Mouse (Mus musculus) lung, adult 2 months (tissue): ENCODE measurements at regions not wholly inside any gene's neighbourhood (a gene's known extent, or its start where the extent isn't known, plus 50 kb on each side); places are given as distances from the start of the nearest gene placed in this dataset.

Experiments
- DNase-seq: peaks from one replicate; pipeline ENCODE4 v3.0.0; 2022
- H3K4me1 ChIP-seq: fragments of 200-500 bp; 2 replicates; pipeline ENCODE4 v1.6.1; 2011; ENCODE audit warnings: low read length; ENCODE audit not compliant: control insufficient read depth, insufficient read depth
- H3K4me3 ChIP-seq: fragments of 200-500 bp; replicated peaks from 2 replicates; pipeline ENCODE3; 2011; ENCODE audit warnings: low read depth, mild to moderate bottlenecking, control low read depth, low read length; ENCODE audit errors: extremely low read depth
- CTCF ChIP-seq: fragments of 200-500 bp; IDR thresholded peaks from 2 replicates; pipeline ENCODE4 v1.5.1; 2011; ENCODE audit warnings: mild to moderate bottlenecking, low read length, control low read depth; ENCODE audit not compliant: insufficient read depth
- POLR2A ChIP-seq: fragments of 200-500 bp; IDR thresholded peaks from 2 replicates; pipeline ENCODE4 v1.6.1; 2011; ENCODE audit warnings: low read depth, mild to moderate bottlenecking, control low read depth, low read length, borderline replicate concordance; ENCODE audit errors: extremely low read depth
- WGBS: fragments of 180-500 bp; shearing (Covaris S2); methylation state at CpG from one replicate; pipeline ENCODE4 v1.1.7; 2018; 5-methylcytosine and 5-hydroxymethylcytosine counted together

DNA sequence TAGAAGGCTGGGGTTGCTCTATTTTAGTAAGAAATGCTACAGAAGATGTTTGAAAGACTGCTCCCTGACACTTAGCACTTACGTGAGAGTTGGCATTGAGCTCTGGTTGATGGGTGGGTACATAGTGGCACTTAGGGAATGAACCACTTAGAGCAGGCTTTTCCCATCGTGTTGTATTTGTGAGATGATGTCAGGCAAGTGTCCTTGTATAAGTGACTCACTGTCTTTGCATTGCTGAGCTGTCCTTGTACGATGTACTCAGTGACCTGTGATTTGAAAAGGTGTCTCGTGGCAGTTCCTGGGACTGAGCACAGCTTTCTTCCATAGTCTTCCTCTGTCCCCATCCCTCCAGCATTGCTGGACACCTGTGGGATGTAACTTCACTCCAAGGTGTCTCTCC is 165.9 kb downstream of the 1700129C05Rik start:
- TF ChIP-seq CTCF: no peak
- no peak for TF ChIP-seq POLR2A
- 69% methylated on average over 4 of the region's 4 CpGs for WGBS
- no peak for DNase-seq
- H3K4me3 ChIP-seq: no peak overlapping the region
- H3K4me1 ChIP-seq: no peaks in the 10 kb centered on the region

DNA sequence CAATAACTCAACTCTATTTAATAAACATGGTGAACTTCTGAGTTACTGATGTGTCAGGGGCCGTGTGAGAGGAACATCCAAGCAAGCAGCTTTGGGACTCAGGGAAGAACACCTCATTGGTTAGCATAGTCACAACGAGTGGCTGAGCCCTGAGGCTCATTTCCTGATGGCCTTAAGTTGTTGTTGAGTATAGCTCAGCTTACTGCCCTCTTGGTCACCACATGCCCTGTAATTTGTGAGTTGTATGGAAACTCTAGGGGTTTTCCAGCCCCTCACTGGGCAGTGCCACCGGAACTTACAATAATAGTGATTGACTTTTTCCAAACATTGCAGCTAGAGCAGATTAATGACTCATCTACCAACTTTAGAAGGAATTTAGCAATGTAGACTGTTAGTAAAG is 173.4 kb downstream of the 1700129C05Rik start:
- 46% methylated on average over 3 of the region's 3 CpGs for WGBS
- no peak for DNase-seq
- TF ChIP-seq POLR2A (no peak), CTCF (no peak)
- H3K4me3 ChIP-seq: no peak overlapping the region
- no peaks in the 10 kb centered on the region for H3K4me1 ChIP-seq

DNA sequence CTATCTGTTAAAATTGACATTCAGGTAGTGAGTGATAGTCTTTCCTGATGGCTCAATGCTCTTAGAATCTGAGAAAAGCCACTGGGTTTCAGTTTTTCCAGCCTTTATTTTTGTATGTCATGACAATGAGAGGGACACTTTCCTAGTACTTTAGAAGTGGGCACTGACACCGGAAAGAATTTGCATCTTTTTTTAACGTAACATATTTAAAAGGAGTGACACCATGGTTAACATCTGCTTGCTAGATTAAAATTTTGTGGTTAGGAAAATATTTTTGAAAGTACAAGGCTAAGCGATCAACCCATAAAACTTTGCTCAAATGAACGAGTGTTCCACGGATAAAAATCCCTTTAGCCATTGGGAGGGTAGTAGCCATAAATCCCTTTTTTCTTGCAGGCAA is 174.7 kb downstream of the 1700129C05Rik start:
- no peak overlapping the region for H3K4me3 ChIP-seq
- TF ChIP-seq CTCF: no peak
- no peak for TF ChIP-seq POLR2A
- H3K4me1 ChIP-seq: no peaks in the 10 kb centered on the region
- DNase-seq: no peak
- WGBS: 83% methylated on average over 5 of the region's 5 CpGs

DNA sequence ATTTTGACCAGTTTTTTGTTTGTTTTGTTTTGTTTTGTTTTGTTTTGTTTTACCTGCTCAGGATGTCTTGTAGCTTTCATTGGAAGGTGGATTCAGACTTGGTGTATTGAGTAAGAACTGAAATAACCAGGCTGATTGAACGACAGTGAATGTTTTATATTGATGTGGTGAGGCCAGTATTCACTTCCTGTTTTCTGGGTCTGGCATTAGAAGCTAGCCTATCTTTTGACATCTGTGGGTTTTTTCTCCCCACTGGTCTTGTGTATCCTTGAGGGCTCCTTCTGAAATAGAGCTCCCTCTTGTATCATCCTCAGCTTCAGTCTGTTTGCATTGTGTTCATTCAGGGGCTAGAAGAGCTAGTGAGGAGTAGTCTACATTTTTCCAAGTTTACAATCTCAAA is 175.5 kb downstream of the 1700129C05Rik start:
- WGBS: 58% methylated on average over 1 of the region's 1 CpGs
- H3K4me3 ChIP-seq: no peak overlapping the region
- TF ChIP-seq POLR2A (no peak), CTCF (no peak)
- H3K4me1 ChIP-seq: no peaks in the 10 kb centered on the region
- no peak for DNase-seq

DNA sequence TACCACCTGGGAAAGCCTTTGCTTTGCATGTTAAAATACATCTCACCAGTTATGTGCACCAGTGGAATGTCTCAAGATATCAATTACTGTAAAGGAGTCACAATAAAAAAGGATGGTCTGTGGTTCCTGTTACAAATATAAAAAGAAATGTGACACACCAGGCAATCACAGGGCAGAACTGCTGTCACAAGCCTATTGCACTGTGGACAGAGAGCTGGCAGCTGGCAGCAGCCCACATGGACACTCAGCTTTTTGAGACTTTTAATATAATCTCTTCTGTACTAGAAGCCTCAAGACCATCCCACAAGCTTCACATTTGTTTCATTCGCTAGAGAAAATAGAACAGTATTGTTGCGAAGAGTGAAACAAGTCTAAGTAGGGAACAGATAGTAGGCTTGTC is 197.7 kb downstream of the 1700129C05Rik start:
- TF ChIP-seq CTCF (no peak), POLR2A (no peak)
- H3K4me3 ChIP-seq: no peak overlapping the region
- no peaks in the 10 kb centered on the region for H3K4me1 ChIP-seq
- no peak for DNase-seq
- 89% methylated on average over 2 of the region's 2 CpGs for WGBS

DNA sequence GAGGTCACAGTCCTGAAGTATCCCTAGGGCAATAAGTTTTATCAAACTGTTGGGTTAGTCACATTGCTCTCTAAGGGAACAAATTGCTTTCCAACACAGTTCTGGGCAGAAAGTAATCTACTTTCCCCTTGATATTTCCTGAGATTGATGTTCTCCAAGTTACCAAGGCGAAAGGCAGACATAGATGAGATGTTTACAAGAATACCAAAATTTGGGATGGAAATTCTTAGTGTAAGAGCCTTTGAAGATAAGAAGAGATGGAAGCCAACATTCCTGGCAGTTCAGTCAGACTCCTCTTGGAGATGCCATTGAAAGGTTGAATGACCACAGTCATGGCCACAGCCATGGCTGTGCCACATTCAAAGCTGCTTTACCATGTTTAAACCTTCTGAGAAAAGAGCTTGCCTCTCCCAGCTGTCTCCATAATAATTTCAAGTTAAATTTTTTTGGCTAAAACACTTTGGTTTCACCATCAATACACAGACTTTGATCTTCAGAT is 199.4 kb downstream of the 1700129C05Rik start:
- WGBS: 68% methylated on average over 1 of the region's 1 CpGs

DNA sequence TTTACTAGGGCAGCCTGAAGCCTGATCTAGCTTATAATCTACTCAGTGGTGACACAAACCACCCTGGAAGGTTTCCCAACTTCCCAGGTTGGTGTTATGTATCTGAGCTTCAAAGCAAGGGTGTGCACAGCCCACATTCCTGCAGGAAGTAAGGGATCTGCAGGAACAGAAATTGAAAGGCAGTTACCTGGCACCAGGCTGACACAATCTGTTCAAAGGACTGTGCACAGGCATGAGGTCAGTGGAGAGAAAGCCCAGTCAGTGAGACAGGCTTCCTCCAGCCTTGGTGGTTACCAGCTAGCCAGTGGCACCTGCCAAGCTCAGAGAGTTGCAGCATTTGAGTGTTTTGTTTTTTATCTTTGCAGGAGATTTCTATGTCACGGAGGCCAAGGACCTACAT is 203.6 kb downstream of the 1700129C05Rik start:
- WGBS: 68% methylated on average over 1 of the region's 1 CpGs
- TF ChIP-seq POLR2A (no peak), CTCF (no peak)
- H3K4me3 ChIP-seq: no peak overlapping the region
- H3K4me1 ChIP-seq: no peaks in the 10 kb centered on the region
- no peak for DNase-seq

More for the DNA sequence above, 199.4 kb downstream of the 1700129C05Rik start:
- TF ChIP-seq POLR2A: no peak
- TF ChIP-seq CTCF: no peak
- Histone ChIP-seq H3K4me1 (no peaks in the 10 kb centered on the region), H3K4me3 (no peak overlapping the region)
- no peak for DNase-seq

DNA sequence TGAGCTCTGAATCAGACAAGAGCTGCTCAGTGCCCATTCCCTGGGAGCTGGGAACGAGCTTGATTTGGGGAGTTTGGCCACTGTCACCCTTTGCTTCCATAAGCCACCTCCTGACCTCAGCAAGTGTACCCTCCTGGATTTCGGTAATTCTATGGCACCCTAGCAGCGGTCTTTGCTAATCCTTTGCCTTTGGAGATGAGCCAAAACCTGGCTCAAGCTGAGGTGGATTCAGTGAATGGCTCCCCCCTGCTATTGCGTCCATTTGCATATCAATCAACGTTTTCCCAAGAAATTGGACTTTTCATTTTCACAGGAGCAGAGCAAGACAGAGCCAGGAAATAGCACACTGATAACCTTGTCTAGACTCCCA is 204.1 kb downstream of the 1700129C05Rik start:
- WGBS: 68% methylated on average over 5 of the region's 5 CpGs
- TF ChIP-seq CTCF: no peak
- no peak for TF ChIP-seq POLR2A
- H3K4me3 ChIP-seq: no peak overlapping the region
- no peak for DNase-seq
- H3K4me1 ChIP-seq: no peaks in the 10 kb centered on the region

DNA sequence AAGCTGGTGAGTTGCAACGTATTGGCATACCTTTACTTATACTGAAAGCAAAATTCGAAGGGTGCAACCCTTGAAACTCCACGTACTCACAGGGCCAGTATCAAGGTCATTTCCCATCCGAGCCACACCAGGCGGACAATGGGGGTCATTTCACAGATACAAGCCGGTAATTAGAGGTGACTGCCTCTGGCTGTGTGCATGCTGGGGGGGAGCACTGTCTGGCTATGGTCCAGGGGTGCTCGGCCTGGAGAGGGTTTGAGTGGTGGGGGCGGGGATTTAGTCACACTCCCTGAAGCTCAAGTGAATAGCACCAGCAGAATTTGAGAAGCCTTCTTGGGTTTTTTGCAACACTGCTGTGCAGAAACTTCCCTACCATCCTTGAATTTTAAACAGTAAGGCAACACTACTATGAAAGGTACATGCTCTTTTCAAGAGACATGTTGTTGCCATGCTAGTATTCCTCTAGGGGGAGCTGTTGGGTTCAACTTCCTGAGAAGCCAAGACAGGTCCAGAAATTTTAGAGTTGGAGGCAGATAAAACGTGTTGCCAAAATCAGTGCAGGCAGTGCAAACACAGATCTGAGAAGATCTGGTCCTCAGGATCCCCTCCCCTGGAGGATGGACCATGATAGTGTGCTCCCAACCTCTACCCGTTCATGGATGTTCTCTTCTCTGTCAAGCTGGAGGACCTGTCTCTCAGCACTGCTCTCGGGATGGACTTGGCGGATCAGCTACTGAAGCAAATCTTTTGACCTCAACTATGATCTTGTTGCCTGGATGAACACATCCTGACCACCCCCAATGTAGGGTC is 204.7 kb downstream of the 1700129C05Rik start:
- no peak for TF ChIP-seq POLR2A
- TF ChIP-seq CTCF: no peak
- no peaks in the 10 kb centered on the region for H3K4me1 ChIP-seq
- no peak for DNase-seq
- no peak overlapping the region for H3K4me3 ChIP-seq
- WGBS: 48% methylated on average over 12 of the region's 12 CpGs

DNA sequence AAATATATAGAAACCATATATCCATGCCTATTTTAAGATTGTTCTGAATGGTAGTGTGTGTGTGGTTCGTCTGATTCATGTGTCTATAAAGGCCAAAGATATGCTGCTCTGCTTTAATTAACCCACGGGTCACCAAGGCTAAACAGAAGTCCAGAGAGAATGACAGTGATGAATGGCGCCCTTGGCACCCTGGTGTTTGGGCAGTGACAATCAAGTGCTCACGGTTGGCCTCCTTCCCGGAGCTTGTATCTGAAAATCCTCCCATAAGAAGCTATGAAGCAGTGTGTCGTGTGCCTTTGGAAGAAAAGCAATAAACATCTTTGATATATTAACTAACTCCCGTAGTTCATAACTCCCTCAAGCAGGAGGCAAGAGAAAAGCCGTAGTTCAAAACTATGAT is 205.4 kb downstream of the 1700129C05Rik start:
- no peak for TF ChIP-seq CTCF
- no peak for TF ChIP-seq POLR2A

More for the DNA sequence above, 205.4 kb downstream of the 1700129C05Rik start:
- 22% methylated on average over 8 of the region's 8 CpGs for WGBS
- no peaks in the 10 kb centered on the region for H3K4me1 ChIP-seq
- H3K4me3 ChIP-seq: no peak overlapping the region
- DNase-seq: no peak
